Mouse (Mus musculus) testis, adult 2 months (tissue): ENCODE results near the gene Lrrc51.

Experiments
- CTCF ChIP-seq: fragments of 200-500 bp; IDR thresholded peaks from 2 replicates; pipeline ENCODE4 v1.5.1; 2012; ENCODE audit warnings: low read depth, mild to moderate bottlenecking, inconsistent platforms, low read length, moderate library complexity; ENCODE audit not compliant: control insufficient read depth, insufficient read depth, insufficient replicate concordance
- POLR2A ChIP-seq: fragments of 200-500 bp; IDR thresholded peaks from 2 replicates; pipeline ENCODE4 v1.6.1; 2012; ENCODE audit warnings: low read depth, mild to moderate bottlenecking, inconsistent platforms, low read length, moderate library complexity; ENCODE audit not compliant: control insufficient read depth

DNA sequence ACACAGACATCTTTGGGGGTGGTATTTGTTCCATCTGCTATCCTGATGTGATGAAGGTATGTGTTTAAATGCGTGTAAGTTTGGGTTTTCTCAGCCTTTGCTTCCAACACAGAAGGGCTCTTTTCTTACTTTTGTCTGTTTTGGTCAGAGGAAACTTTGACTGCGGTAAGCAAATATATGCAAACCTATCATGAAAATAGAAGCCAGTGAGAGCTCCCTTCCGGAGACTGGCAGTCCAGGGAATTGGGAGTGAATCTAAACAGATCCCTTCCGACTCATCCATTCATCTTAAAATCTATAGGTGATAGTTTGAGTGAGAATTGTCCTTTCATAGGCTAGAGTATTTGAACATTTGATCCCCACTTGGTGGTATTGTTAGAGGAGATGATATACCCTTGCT, 45.2 kb downstream of the Lrrc51 start:
- no peak for TF ChIP-seq CTCF
- no peak for TF ChIP-seq POLR2A
